Mouse (Mus musculus) kidney, postnatal 4 days (tissue): ENCODE measurements at regions not wholly inside any gene's neighbourhood (a gene's known extent, or its start where the extent isn't known, plus 50 kb on each side); places are given as distances from the start of the nearest gene placed in this dataset.

Source experiments
- DNase-seq, 2 experiments: peaks; one replicate each; pipeline ENCODE4 v3.0.0; 2021; ENCODE audit warnings: mixed read lengths in 2 of 2

DNA sequence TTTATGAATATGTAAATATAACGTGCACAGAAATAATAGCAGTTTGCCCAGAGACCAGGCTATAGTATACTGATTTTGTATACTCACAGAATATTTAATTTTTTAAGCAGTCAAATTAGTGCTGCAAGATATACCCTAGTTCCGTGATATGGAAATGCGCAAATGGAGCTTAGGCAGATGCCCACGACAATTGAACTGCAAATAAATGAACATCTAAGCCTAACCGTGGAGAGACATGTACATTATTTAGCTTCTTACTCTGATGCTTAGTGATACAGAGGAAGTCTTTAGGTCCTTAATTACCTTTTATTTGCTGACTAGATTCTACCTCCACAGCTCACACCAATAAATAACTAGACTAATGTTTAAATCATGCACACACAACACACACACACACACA lies 221.9 kb downstream of the Usp25 start:
- DNase-seq: no peak
